Mouse (Mus musculus) fat pad, adult 2 months (tissue): ENCODE data around the gene Nfat5.

Source experiments
- DNase-seq: peaks from one replicate; pipeline ENCODE4 v3.0.0-alpha.2; 2011; ENCODE audit warnings: low read depth, low spot score; ENCODE audit errors: extremely low read depth

The Nfat5 gene

DNA sequence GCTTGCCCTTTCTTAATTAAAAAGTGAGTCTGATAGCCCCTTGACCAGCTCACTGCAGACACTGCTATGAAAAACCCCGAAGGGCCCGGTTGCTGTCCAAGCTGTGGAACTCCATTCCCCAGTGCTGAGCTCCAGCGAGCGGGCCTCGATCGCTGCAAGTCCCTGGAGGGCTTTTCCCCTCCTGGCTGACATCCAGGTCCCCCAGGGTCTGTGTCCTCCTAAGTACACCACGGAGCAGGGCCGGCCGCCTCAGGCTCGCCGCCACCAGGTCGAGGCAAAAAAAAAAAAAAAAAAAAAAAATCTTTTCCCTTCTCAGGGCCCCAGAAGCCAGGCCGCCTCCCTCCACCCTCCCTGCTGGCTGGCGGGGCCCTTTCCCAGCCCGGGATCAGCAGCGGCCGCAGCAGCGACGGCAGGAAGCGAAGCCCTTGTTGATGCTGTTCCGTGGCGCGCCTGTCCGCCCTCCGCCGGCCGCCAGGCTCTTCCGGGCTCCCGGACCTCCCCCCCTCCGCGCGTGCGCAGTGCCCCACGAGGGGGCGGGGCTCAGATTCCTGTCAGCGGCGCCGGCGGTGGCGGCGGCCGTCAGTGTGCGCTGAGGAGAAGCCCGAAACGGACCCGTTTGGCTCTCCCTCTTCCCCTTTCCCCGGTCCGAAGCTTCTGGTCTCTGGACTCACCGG is at the start of gene Nfat5:
Gene Nfat5, plus strand, starts transcription at position 543 of the 674 bp plus-strand sequence.
- no peak for DNase-seq

DNA sequence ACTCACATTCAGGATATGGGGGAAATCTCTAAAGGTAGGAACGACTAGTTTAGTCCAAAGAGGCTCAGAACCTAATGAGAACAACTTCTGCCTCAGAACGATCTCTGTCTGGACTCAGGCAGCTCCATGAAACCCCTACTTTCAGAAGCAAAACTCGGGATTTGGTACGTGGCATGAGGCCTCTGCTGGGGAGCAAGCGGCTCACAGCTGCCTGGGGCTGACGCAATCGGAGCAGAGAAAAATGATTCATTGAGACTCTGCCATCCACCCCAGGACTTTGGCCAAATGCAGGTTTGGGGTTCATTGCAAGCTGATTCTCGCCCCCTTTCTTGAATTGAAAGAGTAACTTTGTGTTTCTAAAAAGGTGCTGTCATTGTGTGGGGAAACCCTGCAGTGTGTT is 49.1 kb upstream of the Nfat5 start:
- DNase-seq: no peak

DNA sequence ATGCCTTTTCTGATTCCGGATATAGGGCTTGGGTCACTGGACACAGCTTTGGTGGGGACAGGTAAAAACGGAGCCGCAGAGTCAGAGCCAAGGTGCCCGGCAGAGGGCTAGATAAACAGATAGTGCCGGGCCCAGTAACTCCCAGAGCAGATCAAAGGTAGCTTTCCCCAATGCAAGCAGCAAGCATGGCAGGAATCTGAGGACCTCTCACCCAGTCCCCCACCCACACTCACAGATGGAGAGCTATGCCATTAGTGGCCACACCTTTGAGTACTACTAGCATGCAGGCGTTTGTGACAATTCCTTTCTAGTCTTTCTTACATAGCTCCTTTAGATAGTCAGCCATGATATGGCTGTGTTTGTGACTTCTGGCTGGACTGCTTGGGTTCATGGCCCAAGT is 44.8 kb upstream of the Nfat5 start:
- DNase-seq: no peak

DNA sequence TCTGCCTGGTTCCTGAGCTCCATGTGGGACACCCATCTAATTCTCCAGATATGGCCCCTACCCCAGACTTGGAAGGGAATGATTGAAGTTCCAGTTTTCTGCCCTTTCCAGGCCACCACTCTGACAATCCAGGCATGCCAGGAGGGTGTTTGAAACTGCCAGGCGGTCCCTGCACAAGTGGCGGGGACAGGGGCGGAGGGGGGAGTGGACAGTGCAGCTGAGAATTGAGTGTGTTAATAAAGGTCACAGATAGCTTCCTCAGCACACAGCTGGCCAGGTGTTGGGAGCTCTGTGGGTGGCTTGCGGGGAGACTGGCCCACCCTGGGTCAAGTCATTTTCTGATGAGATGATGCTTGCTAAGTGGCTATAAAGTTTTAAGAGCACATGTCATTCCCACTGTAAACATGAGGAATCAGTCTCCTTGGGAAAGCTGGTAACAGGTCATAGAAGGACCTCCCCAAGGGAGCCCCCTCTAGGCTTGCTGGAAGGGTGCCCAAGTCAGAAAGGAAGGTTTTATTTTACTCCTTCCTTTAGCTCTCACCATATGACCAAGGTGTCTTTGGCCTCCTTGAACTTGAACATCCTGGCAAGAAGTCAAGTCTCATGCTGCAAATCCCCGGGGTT is 41.7 kb upstream of the Nfat5 start:
- no peak for DNase-seq

DNA sequence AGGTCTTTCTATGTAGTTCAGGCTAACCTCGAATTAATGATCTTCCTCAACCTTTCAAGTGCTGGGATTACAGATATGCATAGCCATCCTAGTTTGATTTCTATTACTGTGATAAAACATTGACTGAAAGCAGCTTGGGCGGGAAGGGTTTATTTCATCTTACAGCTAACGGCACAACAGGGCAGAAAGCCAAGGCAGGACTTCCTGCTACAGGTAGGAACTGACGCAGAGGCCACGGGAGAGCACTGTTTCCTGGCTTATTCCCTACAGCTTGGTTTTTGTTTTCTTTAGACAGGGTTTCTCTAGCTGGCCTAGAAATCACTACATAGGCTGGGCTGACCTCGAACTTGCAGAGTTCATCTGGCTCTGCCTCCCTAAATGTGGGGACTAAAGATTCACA is 40.1 kb upstream of the Nfat5 start:
- no peak for DNase-seq

DNA sequence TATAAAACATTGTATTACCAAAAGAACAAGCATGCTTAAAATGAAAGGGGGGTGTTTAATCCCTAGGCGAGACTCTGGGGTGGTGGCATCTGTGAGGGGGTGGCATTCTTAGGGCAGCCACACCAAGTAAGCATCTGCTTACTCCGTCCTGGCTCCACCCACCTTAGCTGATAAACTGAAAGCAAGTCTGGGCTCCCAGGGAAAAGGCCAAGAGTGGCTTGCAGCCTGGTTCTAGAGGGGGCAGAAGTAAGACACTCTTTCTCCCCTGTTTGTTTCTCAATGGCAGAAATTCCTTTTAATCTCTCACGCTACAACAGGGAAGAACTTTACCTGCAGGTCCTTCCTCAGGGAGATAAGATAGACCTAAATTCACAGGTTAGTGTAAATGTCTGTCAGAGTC is 38.9 kb upstream of the Nfat5 start:
- no peak for DNase-seq

DNA sequence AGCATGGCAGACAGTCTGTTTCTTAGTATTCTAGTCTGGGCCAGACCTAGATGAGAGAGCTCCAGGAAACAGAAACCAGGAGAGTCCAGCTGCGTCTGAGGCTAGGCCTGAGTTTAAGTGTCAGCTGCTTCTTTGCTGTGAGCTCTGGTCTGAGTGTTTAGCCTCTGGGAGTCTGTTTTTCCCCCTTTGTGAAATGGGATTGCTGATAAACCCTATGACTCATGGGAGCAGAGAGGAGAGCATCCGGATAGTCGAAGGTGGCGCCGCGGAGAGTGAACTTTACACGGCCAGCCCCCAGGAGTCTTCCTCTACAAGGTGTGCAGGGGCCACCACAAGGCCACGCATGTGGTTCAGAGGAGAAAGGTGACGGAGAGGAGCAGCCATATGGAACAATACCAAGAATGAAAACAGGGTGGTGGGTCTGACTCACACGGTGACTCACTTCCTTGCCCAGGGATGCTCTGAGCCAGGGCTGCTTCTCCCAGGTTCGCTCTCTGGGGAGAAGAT is 38.3 kb upstream of the Nfat5 start:
- DNase-seq: no peak

DNA sequence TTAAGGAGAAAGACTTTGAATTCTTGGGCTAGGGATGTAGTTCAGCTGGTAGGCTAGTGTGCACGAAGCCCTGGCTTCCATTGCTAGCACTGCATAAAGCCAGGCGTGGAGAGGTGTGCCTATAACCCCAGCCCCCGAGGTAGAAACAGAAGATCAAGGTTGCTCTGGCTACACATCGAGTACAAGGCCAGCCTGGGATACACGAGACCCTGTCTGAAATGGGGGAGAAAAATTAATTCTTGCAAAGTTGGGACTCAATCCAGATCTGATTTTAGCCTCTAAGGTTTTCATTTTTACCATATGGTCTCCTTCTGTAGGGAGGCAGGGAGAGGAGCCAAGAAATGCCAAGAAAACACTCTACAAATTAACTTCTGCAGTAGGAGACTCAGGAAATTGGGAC is 36.0 kb upstream of the Nfat5 start:
- DNase-seq: no peak

DNA sequence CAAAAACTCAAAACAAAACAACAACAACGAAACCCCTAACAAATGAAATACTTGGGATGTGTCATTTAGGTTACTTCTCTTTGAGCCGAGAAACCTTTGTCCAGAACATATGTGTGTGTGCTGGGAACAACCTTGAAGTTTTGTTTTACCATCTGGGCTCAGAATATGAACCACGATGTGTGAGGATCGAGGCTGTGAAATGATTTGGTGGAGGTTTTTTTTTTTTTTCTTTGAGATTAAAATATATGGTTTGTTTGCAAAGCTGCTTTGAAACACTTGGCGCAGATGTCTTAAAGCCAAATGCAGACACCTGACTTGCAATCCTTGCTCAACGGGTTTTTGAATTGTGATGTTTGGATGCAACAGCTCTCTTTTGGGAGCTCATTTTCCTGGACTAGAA is 33.1 kb upstream of the Nfat5 start:
- DNase-seq: no peak

DNA sequence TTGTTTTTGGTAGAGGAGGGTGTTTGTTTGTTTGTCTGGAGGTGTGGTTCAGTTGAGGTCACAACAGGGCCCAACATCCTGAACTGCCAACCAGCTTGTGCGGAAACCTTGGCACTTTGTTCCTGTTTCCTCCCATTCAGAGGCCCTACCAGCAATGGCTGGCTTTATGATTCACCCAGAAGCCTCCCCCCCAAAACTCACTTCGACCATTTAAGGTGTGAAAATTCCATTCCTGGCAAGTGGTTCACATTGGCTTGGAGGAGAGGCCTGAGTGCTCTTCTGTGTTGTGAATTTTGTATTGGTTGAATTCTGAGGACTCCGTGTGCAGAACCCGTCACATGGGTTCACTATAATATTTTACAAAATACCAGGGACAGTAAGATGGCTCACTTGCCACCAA is 32.1 kb upstream of the Nfat5 start:
- no peak for DNase-seq

DNA sequence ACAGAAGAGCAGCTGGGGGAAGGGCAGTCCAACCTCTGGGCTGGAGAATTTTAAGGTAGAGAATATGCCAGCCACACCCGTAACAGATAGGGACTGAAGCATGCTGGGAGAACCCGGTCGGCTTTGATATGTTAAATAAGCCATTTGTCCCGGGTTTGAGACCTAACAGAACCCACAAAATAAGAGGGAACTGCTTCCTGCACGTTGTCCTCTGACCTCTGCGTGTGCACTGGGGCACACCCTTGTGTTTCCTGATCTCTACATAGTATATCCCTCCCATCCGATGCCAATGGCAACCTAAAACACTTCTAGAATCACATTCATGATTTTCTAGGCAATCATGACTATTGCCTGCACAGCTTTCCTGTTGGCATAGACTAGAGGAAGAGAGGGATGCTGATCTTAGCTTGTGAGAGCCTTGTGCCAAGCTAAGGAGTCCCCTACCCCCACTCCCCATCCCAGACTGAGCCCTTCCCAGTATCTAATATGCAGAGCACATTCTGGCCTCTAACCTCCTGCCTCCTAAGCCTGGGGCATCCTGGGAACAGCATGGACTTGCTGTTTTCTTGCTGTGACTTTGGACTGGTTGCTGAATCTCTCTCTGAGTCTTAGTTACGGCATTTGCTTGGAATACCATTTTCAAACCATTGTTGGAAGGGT is 31.1 kb upstream of the Nfat5 start:
- DNase-seq: no peak

DNA sequence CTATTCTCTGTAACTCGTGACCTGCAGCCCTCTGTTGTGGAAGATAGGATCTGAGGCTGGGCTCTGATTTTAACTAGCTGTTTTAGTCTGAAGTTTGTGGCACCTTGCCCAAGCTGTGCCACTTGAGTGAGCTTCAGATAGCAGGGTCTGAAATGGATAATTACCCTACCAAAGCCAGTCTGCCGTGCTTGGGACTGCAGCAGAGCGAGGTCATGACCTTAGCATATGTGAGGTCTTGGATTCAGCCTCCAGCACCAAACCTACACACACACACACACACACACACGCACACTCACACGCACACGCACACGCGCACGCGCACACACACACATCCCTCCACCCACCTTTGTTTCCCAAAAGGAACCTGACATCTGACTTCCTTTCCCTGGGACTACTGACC is 27.5 kb upstream of the Nfat5 start:
- DNase-seq: no peak

DNA sequence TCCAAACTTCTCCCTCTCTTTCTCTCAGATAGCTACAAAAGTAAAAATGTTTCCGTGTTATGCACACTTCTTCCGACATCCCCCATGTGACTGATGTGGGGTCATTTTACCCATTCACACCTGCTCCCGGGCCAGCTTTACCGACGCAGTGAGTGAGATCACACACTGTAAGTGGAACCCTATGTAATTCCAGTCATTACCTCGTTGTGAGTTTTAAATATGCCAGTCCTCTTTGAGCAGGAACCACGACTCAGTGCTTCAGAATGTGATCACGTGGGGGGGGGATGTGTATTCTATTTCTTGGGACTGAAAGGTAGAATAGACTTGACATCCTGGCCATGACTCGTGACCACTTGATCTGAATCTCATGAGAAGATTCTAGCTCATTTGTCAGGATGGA is 24.8 kb upstream of the Nfat5 start:
- no peak for DNase-seq

DNA sequence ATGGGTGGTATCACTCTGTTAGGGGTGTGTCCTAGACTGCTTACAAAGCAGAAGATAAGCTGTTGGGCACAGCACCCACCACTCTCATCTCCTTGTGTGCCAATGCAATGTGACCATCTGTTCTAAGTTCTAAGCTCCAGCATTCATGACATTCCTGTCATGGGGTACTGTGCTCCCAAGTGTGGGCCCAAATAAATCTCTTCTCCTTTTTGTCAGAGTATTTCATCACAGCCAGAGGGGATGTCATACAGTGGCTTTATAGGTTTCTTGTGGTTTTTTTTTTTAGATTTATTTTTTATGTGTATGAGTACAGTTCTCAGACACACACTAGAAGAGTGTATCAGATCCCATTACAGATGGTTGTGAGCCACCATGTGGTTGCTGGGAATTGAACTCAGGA is 24.1 kb upstream of the Nfat5 start:
- no peak for DNase-seq

DNA sequence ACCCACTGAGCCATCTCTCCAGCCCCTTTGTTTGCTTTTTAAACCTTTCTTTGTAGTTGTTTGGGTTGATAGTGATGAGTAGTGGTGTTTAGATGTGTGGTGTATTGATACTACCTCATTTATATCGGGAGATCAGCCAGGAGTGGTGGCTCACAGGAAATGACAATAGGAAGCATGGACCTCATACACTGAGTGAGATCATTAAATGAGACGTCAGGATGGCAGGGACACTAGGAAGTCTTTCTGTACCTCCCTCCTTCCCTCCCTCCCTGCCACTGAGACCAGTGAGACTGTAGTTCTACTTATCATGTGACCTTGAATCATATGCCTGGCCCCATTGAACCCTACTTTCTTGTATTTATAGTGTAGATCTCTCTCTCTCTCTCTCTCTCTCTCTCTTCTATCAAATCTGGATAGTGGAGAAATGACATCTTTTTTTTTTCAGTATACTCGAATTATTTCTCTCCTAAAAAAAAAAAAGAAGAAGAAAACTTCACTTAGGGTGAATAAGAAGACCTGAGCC is 23.6 kb upstream of the Nfat5 start:
- no peak for DNase-seq

DNA sequence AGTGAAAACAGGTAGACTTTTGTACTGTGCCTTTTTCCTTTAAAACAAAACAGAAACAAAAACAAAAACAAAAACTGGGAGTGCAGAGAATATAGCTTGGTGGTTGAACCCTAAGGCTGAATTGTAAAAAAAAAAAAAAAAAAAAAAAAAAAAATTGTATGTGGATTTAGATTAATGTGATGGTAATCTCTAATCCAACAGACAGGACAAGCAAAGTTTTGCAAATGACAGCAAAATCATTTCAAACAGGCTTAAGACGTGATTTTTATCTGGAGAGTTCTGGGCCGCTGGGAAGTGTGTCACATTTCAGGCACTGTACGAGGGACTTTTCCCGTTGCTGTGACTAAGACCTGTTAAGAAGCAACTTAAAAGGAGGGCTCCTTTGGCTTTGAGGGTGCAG is 23.0 kb upstream of the Nfat5 start:
- no peak for DNase-seq

DNA sequence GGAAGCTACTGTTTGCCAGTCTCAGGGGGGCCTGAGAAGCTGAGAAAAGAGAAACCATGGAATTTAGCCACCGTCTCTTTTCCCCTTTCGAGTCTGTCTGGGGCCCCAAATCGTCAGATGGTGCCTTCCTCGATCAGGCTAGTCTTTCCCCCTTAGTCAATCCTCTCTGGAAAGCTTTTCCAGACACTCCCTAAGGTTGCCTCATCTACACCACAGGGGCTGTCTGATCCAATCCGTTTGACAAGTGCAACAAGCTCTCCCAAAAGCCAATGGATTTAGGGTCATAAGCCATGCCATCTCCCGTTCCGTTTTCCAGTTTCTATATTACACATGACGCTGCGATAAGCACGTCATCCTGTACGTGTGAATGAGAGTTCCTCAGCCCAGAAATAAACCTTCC is 22.5 kb upstream of the Nfat5 start:
- no peak for DNase-seq

DNA sequence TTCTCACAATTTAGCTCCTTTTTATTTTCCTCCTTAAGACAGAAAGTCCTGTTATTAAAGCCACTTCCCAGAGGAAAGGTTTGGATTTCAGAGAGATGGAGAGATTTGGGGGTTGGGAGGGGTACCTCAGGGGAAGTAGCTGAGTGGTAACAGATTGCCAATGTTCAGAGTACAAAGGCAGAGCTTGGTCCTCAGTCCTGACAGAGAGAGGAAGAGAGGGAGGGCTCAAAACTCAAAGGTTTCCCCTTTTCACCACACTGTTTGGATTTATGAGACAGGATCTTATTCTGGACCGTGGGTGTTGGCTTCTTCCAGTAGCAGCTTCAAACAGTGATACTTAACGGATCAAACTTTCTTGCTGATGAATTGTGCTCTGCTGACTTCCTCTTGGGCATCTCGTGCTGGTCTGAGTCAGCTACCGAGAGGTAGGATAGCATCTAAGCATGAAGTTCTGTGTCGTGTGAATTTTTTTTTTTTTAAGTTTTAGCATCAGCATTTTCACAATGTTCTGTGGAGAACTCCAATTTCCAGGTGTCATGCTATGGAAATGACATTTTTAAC is 15.9 kb upstream of the Nfat5 start:
- DNase-seq: no peak

DNA sequence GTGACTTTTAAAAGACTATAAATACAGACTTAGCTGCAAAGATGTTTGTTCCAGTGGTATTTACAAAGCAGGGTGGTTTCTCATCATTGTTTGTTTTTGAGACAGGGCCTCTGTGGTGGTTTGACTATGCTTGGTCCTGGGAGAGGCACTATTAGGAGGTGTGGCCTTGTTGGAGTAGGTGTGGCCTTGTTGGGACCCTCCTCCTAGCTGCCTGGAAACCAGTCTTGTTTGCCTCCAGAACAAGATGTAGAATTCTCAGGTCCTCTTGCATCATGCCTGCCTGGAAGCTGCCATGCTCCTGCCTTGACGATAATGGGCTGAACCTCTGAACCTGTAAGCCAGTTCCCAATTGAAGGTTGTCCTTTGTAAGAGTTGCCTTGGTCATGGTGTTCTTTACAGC is 14.7 kb upstream of the Nfat5 start:
- no peak for DNase-seq

DNA sequence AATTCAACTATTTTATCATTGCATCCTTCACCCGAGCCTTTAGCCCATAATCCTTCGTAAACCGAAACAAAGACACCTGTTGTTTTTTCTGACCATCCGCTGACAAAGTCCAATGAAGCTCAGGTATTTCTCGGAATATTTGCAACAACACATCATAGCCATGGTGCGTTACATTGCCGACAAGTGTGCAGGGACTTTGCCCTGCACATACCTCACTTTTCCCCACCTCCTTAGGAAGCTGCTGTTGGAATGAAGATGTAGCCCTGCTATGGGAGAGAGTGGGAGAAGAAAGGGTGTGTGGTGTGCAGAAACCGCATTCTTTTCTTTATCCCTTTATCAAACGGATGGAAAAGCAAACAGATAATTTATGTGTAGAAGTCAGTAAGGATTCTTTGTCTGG is 6.6 kb upstream of the Nfat5 start:
- DNase-seq: no peak

DNA sequence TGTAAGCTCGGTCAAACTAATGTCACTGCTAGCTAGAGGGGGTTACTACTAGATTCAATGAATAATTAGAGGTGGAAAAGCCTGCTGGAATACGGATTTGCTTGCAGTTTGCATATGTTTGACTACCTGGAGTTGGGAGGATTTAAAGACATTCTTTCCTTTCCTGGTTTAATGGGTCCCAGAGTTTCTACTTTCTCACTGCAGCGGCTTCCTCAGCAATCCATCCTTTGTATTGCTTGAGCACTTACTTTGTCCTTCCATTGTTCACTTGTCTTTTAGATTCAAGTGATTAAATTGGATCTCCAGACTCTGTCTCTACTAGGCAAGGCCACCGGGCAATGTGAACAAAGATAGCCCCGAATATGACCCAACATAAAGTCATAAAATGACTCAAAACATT is 5.7 kb upstream of the Nfat5 start:
- DNase-seq: no peak

DNA sequence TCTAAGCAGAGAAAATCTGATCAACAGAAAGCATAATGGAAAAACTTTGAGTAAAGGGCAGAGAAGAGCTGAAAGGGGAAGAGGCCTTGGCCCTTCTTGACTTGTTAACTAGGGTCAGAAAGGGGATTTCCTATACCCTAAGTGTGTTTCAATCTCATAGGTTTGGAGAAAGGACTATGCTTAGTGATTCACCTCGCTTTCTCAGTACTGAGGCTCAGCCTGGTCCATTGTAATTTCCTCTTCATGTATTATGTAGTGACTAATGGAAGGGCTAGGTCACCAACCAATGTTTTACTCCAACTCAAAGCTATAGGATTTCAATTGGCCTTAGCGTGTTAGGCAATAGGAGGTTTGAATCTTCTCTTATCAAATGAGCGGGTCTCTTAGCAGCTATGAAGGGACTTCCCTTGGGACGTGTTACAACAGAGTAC is 2.1 kb upstream of the Nfat5 start:
- no peak for DNase-seq
